In the genomic region with DNA sequence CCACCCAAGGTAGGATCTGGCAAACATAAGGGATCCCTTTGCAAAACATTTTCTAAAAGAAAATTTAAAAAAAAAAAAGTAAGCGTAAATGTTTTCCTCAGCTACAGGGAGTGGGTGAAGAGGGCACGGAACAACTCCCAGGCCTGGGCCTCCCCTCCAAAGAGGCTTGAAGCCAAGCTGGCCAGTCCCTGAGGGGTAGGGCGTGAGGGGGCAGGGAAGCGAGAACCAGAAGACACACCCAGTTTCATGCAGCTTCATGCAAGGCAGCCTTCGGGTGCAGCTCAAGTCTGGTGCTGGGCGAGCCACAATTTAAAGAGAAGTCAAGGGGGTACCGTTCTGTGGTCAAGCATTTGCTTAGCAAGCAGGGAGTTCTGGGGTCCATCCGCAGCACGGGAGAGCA, we compare ENCODE assay signal across 11 mouse cellular contexts. TPM values are rescaled to one million over a fixed set of nuclear protein-coding genes. Genes with fewer than 3 reads are reported as not detected.
DNase-seq lines count a peak whose midpoint lies in the region; ATAC-seq and TF ChIP-seq lines count a peak whose summit lies in the region.
"Had no signal": no experiment of that assay in that cellular context is flagged by ENCODE, and none has a peak within 500 bp of the region (broad histone marks: within the 10 kb centered on the region; RNA-seq: fewer than 3 reads in every experiment).

No protein-coding gene starts in this region.

- TF ChIP-seq EP300 in heart, postnatal 0 days (IDR thresholded peaks at IDR 0.05; ENCODE audit: low read depth), result no peak

- 60% methylated on average over 9 of the region's 9 CpGs for WGBS in liver, embryonic 13.5 days (ENCODE audit: insufficient replicate concordance)
- WGBS in liver, embryonic 11.5 days, result 77% methylated on average over 9 of the region's 9 CpGs
- 46% methylated on average over 9 of the region's 9 CpGs for WGBS in heart, postnatal 0 days

- H3K9me3 ChIP-seq in liver, embryonic 13.5 days (replicated peaks), result no peaks in the 10 kb centered on the region
- no peaks in the 10 kb centered on the region for H3K9me3 ChIP-seq in liver, embryonic 11.5 days (ENCODE audit: control insufficient read depth, low read length)
- H3K9me3 ChIP-seq in heart, postnatal 0 days (replicated peaks; ENCODE audit: control insufficient read depth, low read length), result no peaks in the 10 kb centered on the region
- H3K9me3 ChIP-seq: kidney, embryonic 15.5 days; midbrain, embryonic 12.5 days had no signal

- H3K4me3 ChIP-seq in liver, embryonic 13.5 days (replicated peaks), result no peak overlapping the region
- no peak overlapping the region for H3K4me3 ChIP-seq in liver, embryonic 11.5 days (ENCODE audit: low read depth, low read length)
- H3K4me3 ChIP-seq in embryonic fibroblast, embryonic 13.5 days (ENCODE audit: insufficient read depth, low read length), result no peak overlapping the region
- no peak overlapping the region for H3K4me3 ChIP-seq in heart, postnatal 0 days (ENCODE audit: low read depth, low read length)
- H3K4me3 ChIP-seq in myocyte, result no peak overlapping the region
- H3K4me3 ChIP-seq: kidney, embryonic 15.5 days; midbrain, embryonic 12.5 days had no signal

- peaks cover 85% of the 10 kb centered on the region for H3K4me1 ChIP-seq in liver, embryonic 13.5 days (replicated peaks)
- peaks cover 34% of the 10 kb centered on the region for H3K4me1 ChIP-seq in liver, embryonic 11.5 days (replicated peaks; ENCODE audit: control insufficient read depth, insufficient read depth, low read length)
- peaks cover 34% of the 10 kb centered on the region for H3K4me1 ChIP-seq in embryonic fibroblast, embryonic 13.5 days (ENCODE audit: control insufficient read depth, insufficient read depth, low read length)
- peaks cover 69% of the 10 kb centered on the region for H3K4me1 ChIP-seq in heart, postnatal 0 days (ENCODE audit: control insufficient read depth, insufficient read depth)

- intact Hi-C loops in left cerebral cortex, postnatal 14 days (cut with DNase I), result no loop called here

- no peak for TF ChIP-seq CTCF in embryonic fibroblast, embryonic 13.5 days (IDR thresholded peaks at IDR 0.05; ENCODE audit: borderline replicate concordance, insufficient read depth, low read length)
- TF ChIP-seq CTCF in heart, postnatal 0 days (IDR thresholded peaks at IDR 0.05; ENCODE audit: low read depth), result no peak

- no peak for DNase-seq in liver, embryonic 13.5 days
- DNase-seq in liver, embryonic 11.5 days (ENCODE audit: low spot score), result no peak
- peak; percentile 16 for DNase-seq in heart, postnatal 0 days (ENCODE audit: low spot score)
- no peak for DNase-seq in left cerebral cortex, postnatal 14 days (ENCODE audit: low spot score in 2 of 2)
- no peak for DNase-seq in kidney, adult 9 months
- no peak for DNase-seq in right cerebral cortex, postnatal 10 days (ENCODE audit: low spot score in 2 of 2)
- DNase-seq: thymus, postnatal 14 days had no signal

- 0 out of 2 replicates have a peak, but pooled peaks cover under 1% of the 10 kb centered on the region for H3K36me3 ChIP-seq in liver, embryonic 13.5 days
- no peaks in the 10 kb centered on the region for H3K36me3 ChIP-seq in liver, embryonic 11.5 days (ENCODE audit: control insufficient read depth, insufficient read depth, low read length)
- peaks cover 25% of the 10 kb centered on the region for H3K36me3 ChIP-seq in heart, postnatal 0 days (replicated peaks; ENCODE audit: control insufficient read depth, insufficient read depth, low read length)
- H3K36me3 ChIP-seq in myocyte (ENCODE audit: control insufficient read depth, insufficient read depth), result no peaks in the 10 kb centered on the region
- H3K36me3 ChIP-seq: midbrain, embryonic 12.5 days had no signal

- TF ChIP-seq POLR2A in embryonic fibroblast, embryonic 13.5 days (IDR thresholded peaks at IDR 0.05; ENCODE audit: low read depth, low read length), result no peak
- TF ChIP-seq POLR2A in myocyte (IDR thresholded peaks at IDR 0.05; ENCODE audit: insufficient read length, low read depth), result peak; percentile 11

- H3K79me2 ChIP-seq in myocyte (ENCODE audit: control insufficient read depth, insufficient read depth), result peaks cover 99% of the 10 kb centered on the region

- H3ac ChIP-seq in myocyte (ENCODE audit: control insufficient read depth, insufficient read length), result no peak overlapping the region

- H3K27me3 ChIP-seq in liver, embryonic 13.5 days, result peaks cover 21% of the 10 kb centered on the region
- H3K27me3 ChIP-seq in liver, embryonic 11.5 days (replicated peaks; ENCODE audit: control insufficient read depth, insufficient read depth, low read length), result peaks cover 12% of the 10 kb centered on the region
- no peaks in the 10 kb centered on the region for H3K27me3 ChIP-seq in heart, postnatal 0 days (ENCODE audit: control insufficient read depth, insufficient read depth, low read length)
- no peaks in the 10 kb centered on the region for H3K27me3 ChIP-seq in myocyte (ENCODE audit: control insufficient read depth, insufficient read depth, insufficient read length)

- 0 out of 2 replicates have a peak overlapping the region, but pooled peaks have one; percentile 3 for H3K27ac ChIP-seq in liver, embryonic 13.5 days
- no peak overlapping the region for H3K27ac ChIP-seq in liver, embryonic 11.5 days (ENCODE audit: low read depth, low read length)
- peak overlapping the region; percentile 77 for H3K27ac ChIP-seq in embryonic fibroblast, embryonic 13.5 days (ENCODE audit: insufficient read depth, low read length)
- H3K27ac ChIP-seq in heart, postnatal 0 days (ENCODE audit: low read depth), result peak overlapping the region; percentile 98
- H3K27ac ChIP-seq: midbrain, embryonic 12.5 days had no signal

- H3K9ac ChIP-seq in liver, embryonic 13.5 days, result no peak overlapping the region
- no peak overlapping the region; the same call in 1 of the 2 replicates for H3K9ac ChIP-seq in liver, embryonic 11.5 days (ENCODE audit: low read depth, low read length)
- 0 out of 2 replicates have a peak overlapping the region, but pooled peaks have one; percentile 28 for H3K9ac ChIP-seq in heart, postnatal 0 days (replicated peaks; ENCODE audit: low read depth, low read length)
- H3K9ac ChIP-seq: kidney, embryonic 15.5 days; midbrain, embryonic 12.5 days had no signal

- no peak overlapping the region for H3K4me2 ChIP-seq in liver, embryonic 13.5 days
- no peak overlapping the region for H3K4me2 ChIP-seq in liver, embryonic 11.5 days
- H3K4me2 ChIP-seq in heart, postnatal 0 days (ENCODE audit: low read depth, low read length), result peak overlapping the region; percentile 72; the same call in 1 of the 2 replicates
- peak overlapping the region; percentile 81 for H3K4me2 ChIP-seq in myocyte (ENCODE audit: low read depth)
- H3K4me2 ChIP-seq: kidney, embryonic 15.5 days; midbrain, embryonic 12.5 days had no signal

- ATAC-seq in liver, embryonic 13.5 days (ENCODE audit: low read depth), result no peak
- ATAC-seq in liver, embryonic 11.5 days (replicated peaks; ENCODE audit: low FRiP score), result no peak
- ATAC-seq in heart, postnatal 0 days (ENCODE audit: insufficient read depth, low read depth), result no peak

TF ChIP-seq in myocyte, 11 proteins besides CTCF, POLR2A, EP300 and RAD21:
- TF ChIP-seq CEBPB (IDR thresholded peaks at IDR 0.05; ENCODE audit: insufficient read depth, poor library complexity, severe bottlenecking) (no peak), POLR2AphosphoS2 (IDR thresholded peaks at IDR 0.05; ENCODE audit: insufficient read length, low read depth) (peak; percentile 44)

RNA-seq across cellular contexts. Expression of gene Cavin1, which starts 7.0 kb away (rescaled TPM):
- 25.5 and 26.6 TPM in 2 replicates for polyA plus RNA-seq in liver, embryonic 13.5 days (2015; fragmentation: Nextera tagmentation; extraction: Ambion mirVana)
- polyA plus RNA-seq in liver, embryonic 11.5 days (2014; fragmentation: Nextera tagmentation; extraction: Ambion mirVana), result 22.6 and 23.3 TPM in 2 replicates
- 387 and 486 TPM in 2 replicates for polyA plus RNA-seq in embryonic fibroblast, embryonic 13.5 days (2011; ENCODE audit: insufficient read length, low read depth, missing spikeins)
- total RNA-seq in heart, postnatal 0 days (2014; rRNA removed; ENCODE audit: low replicate concordance), result 274 and 305 TPM in 2 replicates
- 401 and 442 TPM in 2 replicates for polyA plus RNA-seq in heart, postnatal 0 days (2015; fragmentation: Nextera tagmentation; extraction: Ambion mirVana)
- 284 TPM for polyA plus RNA-seq in myocyte (2012; fragmentation: generic; extraction: Trizol)
- total RNA-seq in left cerebral cortex, postnatal 14 days (2021), result 10 to 100 TPM; 19.8 to 23.2 TPM

RNA-seq across cellular contexts. Expression of gene Stat3, which starts 24.3 kb away (rescaled TPM):
- 28.5 and 32.8 TPM in 2 replicates for polyA plus RNA-seq in liver, embryonic 13.5 days (2015; fragmentation: Nextera tagmentation; extraction: Ambion mirVana)
- polyA plus RNA-seq in liver, embryonic 11.5 days (2014; fragmentation: Nextera tagmentation; extraction: Ambion mirVana), result 52.9 and 57.3 TPM in 2 replicates
- 122 and 158 TPM in 2 replicates for polyA plus RNA-seq in embryonic fibroblast, embryonic 13.5 days (2011; ENCODE audit: insufficient read length, low read depth, missing spikeins)
- total RNA-seq in heart, postnatal 0 days (2014; rRNA removed; ENCODE audit: low replicate concordance), result 105 and 128 TPM in 2 replicates
- polyA plus RNA-seq in heart, postnatal 0 days (2015; fragmentation: Nextera tagmentation; extraction: Ambion mirVana), result 53.5 and 65.7 TPM in 2 replicates
- 93.7 TPM for polyA plus RNA-seq in myocyte (2012; fragmentation: generic; extraction: Trizol)
- 10 to 100 TPM; 32.9 to 34.2 TPM for total RNA-seq in left cerebral cortex, postnatal 14 days (2021)

RNA-seq across cellular contexts. Expression of gene Atp6v0a1, which starts 45.6 kb away (rescaled TPM):
- polyA plus RNA-seq in liver, embryonic 13.5 days (2015; fragmentation: Nextera tagmentation; extraction: Ambion mirVana), result 52.8 and 64.0 TPM in 2 replicates
- 55.4 and 60.0 TPM in 2 replicates for polyA plus RNA-seq in liver, embryonic 11.5 days (2014; fragmentation: Nextera tagmentation; extraction: Ambion mirVana)
- 43.7 and 50.7 TPM in 2 replicates for polyA plus RNA-seq in embryonic fibroblast, embryonic 13.5 days (2011; ENCODE audit: insufficient read length, low read depth, missing spikeins)
- 57.0 and 57.1 TPM in 2 replicates for total RNA-seq in heart, postnatal 0 days (2014; rRNA removed; ENCODE audit: low replicate concordance)
- 49.2 and 50.3 TPM in 2 replicates for polyA plus RNA-seq in heart, postnatal 0 days (2015; fragmentation: Nextera tagmentation; extraction: Ambion mirVana)
- polyA plus RNA-seq in myocyte (2012; fragmentation: generic; extraction: Trizol), result 45.0 TPM
- total RNA-seq in left cerebral cortex, postnatal 14 days (2021), result 100 to 1,000 TPM; 489 to 499 TPM

Comparison
In these comparisons a context has a peak if more than half of its experiments do, and no peak if none do; other contexts are left out.
1. H3K4me2 ChIP-seq: peak in heart, postnatal 0 days (single experiment) and myocyte (single experiment); none in liver, embryonic 13.5 days (single experiment) and liver, embryonic 11.5 days (single experiment).
2. RNA of gene Cavin1, which starts 7.0 kb away (polyA plus RNA-seq): 401 to 442 TPM in heart, postnatal 0 days, 387 to 486 TPM in embryonic fibroblast, embryonic 13.5 days and 284 TPM in myocyte (single experiment); 25.5 to 26.6 TPM in liver, embryonic 13.5 days and 22.6 to 23.3 TPM in liver, embryonic 11.5 days; every median in the first group is over 10 times any median in the second.